Mouse (Mus musculus): ENCODE measurements around the gene Sh3rf1. TPM values are rescaled to one million over a fixed set of nuclear protein-coding genes. Genes with fewer than 3 reads are reported as not detected.

Gene Sh3rf1
- total RNA-seq, 2 experiments from 2014 or later: 40.2 to 47.3 TPM

DNA sequence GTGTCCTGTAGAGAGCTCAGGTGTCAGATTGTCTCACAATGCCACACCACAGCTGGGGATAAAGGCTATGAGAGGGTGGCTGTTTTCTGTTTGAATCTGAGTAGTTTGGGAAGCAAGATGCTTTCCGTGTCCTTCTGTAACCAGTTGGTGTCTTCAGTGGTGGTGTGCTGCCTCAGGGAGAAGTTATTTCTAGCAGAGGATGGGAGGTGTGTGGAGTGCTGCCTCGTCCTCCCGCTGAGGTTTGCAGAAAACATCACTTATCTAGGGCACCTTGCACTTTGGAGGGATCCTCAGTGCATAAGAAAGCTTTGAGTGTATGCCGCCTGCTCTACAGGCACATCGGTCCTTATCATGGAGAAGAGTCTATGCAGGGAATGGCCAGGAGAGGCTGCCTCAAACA lies 128.0 kb downstream of the Sh3rf1 start:
- intact Hi-C loops (cut with DNase I): loop anchor here (10.0 kb wide), 1 partner anchor 127 kb away; the partner anchor contains the start of gene Sh3rf1
- no peak for DNase-seq

GRCm38 (mm10) chr8:61355503-61355902 lies 131.8 kb downstream of the Sh3rf1 start:
- no peak for DNase-seq
- intact Hi-C loops (cut with DNase I): loop anchor here (10.0 kb wide), 1 partner anchor 131 kb away; the partner anchor contains the start of gene Sh3rf1

GRCm38 (mm10) chr8:61359004-61359403 lies 135.3 kb downstream of the Sh3rf1 start:
- intact Hi-C loops (cut with DNase I): loop anchor here (10.0 kb wide), 1 partner anchor 134 kb away; the partner anchor contains the start of gene Sh3rf1

GRCm38 (mm10) chr8:61359851-61360272 lies 136.2 kb downstream of the Sh3rf1 start:
- intact Hi-C loops (cut with DNase I): loop anchor here (10.0 kb wide), 1 partner anchor 135 kb away; the partner anchor contains the start of gene Sh3rf1
- no peak for DNase-seq

More at GRCm38 (mm10) chr8:61359004-61359403, 135.3 kb downstream of the Sh3rf1 start:
- no peak for DNase-seq

DNA sequence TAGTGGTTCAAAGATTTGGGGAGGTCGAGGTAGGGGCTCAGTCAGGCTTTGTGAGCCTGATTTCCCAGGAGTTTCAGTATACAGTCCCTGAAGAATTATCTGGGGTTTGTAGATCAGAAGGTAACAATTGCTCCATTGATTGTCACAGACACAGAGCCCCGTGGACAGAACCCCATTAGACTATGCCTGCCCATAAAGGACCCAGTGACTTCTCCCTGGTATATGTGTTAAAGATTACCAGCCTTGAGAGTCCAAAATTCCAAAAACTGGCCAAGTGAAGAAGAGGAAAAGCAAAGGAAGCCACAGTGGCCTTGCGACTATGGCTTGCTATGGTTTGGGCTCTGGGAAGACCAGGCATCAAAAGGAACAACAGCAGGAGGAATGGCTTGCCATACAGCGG lies 136.7 kb downstream of the Sh3rf1 start:
- no peak for DNase-seq

GRCm38 (mm10) chr8:61361476-61361875 lies 137.8 kb downstream of the Sh3rf1 start:
- no peak for DNase-seq
- intact Hi-C loops (cut with DNase I): no loop called here

More for the DNA sequence above, 136.7 kb downstream of the Sh3rf1 start:
- intact Hi-C loops (cut with DNase I): no loop called here

DNA sequence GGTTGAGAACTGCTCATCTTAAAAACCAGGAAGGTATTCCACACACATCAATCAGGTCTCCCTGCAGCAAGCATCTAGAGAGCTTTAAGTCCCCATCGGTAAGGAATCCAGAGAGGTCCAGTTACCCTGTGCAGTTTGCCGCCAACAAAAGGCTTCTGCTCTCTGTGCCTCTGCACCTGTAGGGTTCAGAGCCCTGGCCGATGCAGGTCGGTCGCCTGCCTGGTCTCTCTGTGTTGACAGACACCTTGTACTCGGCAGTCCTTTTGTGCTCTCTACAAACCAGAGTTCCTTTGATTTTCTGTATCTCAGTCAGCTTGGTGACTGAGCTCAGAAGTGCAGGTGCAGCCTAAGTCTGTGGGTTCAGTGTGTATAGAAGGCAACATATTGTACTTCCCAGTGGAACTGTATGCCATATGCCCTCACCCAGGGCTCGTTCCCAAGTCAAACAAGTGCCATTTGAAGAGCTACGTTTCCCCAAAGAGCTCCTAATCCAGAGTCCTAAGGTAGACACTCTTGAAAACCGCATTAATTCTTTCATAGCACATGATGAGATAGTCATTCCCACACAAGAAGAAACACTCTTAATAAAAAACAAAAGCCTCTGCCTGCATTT lies 138.7 kb downstream of the Sh3rf1 start:
- intact Hi-C loops (cut with DNase I): no loop called here

DNA sequence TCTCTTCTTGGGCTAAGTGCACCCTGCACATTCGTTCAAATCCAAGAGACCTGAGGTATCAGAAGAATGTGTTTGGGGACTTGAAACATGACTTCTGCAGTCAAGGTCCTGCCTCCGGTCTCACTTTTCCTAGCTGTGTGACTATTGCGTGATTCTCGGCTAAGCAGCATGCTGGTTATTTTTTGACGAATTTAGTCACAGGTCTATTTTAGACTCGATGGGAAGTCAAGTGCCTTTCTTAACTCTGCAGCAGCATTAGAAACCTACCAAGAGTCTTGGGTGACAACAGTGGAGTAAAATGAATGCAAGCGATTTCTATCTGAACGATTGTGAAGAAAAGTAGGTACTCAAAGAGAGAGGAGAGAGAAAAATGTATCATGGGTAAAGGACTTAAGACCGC lies 149.6 kb downstream of the Sh3rf1 start:
- intact Hi-C loops (cut with DNase I): no loop called here
- DNase-seq: no peak

More for the DNA sequence above, 138.7 kb downstream of the Sh3rf1 start:
- no peak for DNase-seq

GRCm38 (mm10) chr8:61374059-61374755 lies 150.5 kb downstream of the Sh3rf1 start:
- no peak for DNase-seq
- intact Hi-C loops (cut with DNase I): no loop called here

- intact Hi-C loops (cut with DNase I): no loop called here
Measured at GRCm38 (mm10) chr8:61375205-61375604, 151.5 kb downstream of the Sh3rf1 start.

DNA sequence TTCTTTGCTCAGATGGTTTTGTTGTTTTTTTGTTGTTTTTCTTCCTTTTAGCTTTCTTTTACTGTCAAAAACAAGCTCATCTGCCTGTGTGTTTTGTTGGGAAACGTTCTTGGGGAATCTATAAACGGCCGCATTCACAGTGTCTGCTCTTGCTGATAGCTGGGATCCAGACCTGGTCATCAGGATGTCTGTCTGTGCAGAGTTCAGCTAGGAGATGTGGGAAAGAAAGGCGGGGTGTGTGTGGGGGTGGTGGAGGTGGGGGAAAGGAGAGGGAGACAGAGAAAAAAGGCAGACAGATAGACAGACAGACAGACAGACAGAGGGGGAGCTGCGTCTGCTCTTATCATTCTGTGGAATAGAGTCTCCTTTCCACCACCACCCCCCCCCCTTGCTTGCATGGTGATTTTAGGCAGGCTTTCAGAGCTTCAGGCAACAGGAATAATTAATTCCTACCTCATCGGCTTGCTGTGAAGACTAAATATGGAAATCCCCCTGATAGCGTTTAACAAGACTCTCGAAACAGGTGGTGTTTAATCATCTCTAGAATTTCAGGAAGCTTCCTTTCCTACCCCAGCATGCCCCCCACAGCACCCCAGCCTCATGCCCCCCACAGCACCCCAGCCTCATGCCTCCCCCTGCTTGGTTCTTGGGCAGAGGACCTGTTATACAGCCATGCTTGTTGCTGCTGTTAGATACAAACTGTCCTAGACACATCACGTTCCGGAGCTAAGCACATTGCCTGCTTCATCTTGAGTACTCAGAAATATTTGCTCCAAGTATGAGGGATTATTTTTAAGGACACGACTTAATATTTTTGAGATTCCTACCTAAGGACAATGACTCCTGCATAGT lies 155.4 kb downstream of the Sh3rf1 start:
- intact Hi-C loops (cut with DNase I): no loop called here
- no peak for DNase-seq

More at GRCm38 (mm10) chr8:61375205-61375604, 151.5 kb downstream of the Sh3rf1 start:
- DNase-seq: no peak

- DNase-seq: no peak
- intact Hi-C loops (cut with DNase I): no loop called here
Measured at GRCm38 (mm10) chr8:61384536-61384935, 160.9 kb downstream of the Sh3rf1 start.

- no peak for DNase-seq
- intact Hi-C loops (cut with DNase I): no loop called here
Measured at GRCm38 (mm10) chr8:61385502-61386191, 162.0 kb downstream of the Sh3rf1 start.

GRCm38 (mm10) chr8:61386645-61387044 lies 163.0 kb downstream of the Sh3rf1 start:
- DNase-seq: peak; percentile 90
- intact Hi-C loops (cut with DNase I): no loop called here

GRCm38 (mm10) chr8:61387501-61387963 lies 163.9 kb downstream of the Sh3rf1 start:
- intact Hi-C loops (cut with DNase I): no loop called here
- DNase-seq: peak; percentile 31

- intact Hi-C loops (cut with DNase I): no loop called here
- DNase-seq: no peak
Measured at GRCm38 (mm10) chr8:61388341-61388740, 164.7 kb downstream of the Sh3rf1 start.

DNA sequence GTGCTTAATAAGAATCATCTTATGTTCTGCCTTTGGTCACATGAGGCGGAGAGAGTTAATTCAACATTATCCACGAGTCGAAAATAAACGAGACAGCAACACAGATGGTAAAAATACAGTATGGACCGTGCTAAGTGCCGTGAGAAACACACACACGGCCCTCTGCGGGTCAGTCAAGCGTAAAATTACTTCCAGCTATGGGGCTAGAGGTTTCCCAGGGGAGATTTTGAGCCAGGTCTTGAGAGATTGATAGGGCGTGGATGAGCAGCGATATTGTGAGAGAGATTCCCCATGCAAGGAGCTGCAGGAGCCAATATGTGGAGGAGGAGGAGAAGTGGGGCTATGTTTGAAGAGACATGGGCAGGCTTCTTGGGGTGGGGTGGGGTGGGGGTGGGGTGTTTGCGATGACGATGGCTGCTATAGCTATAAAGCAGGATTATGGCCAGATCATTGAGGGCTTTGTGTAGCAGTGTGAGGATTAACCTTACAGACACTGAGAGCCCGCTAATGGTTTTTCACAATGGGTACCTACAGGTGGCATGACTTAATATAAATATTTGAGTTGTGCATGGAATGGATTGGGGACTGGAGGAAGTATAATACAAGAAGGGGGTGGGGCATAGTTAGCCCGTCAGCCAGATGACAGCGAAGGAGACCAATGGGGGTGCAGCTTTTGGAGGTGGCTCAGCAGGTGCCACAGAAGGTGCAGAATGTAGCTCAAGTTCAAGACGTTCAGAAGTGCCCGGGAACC lies 166.8 kb downstream of the Sh3rf1 start:
- intact Hi-C loops (cut with DNase I): no loop called here
- DNase-seq: no peak

DNA sequence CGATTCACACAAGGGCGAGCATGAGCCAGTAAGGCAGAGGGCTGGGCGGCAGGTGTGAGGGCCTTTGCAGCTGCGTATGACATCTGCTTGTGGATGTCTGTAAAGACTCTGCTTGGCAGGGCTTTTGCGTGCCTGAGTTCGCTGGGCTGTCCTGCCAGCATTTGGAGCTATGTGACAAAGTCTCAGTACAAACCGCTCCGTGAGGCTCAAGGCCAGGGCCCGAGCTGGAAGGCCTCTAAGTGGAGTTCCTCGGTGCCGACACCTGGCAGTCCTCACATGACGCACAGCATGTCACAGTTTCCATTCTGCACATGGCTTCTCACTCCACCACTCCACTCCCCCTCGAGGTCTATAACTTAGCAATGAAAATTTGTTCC lies 167.4 kb downstream of the Sh3rf1 start:
- peak; percentile 50 for DNase-seq
- intact Hi-C loops (cut with DNase I): no loop called here

DNA sequence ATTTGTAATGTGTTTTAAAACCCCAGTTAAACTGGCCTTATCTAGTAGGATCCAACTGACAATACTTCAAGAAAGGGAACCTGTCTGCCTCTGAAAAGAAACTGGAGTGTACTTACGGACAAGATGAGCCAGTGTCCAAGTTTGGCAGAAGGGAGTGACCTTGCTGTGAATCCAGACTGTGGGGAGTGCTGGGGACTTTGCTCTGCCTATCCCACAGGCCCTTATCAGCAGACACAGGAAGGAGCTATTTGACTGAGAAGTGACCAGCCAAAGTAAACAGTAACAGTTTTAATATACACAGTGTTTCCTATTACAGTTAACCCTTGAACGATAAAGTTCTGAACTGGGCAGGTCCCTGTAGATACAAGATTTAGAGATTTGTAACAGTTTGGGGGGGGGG lies 173.5 kb downstream of the Sh3rf1 start:
- intact Hi-C loops (cut with DNase I): no loop called here
- DNase-seq: no peak

GRCm38 (mm10) chr8:61397755-61398154 lies 174.1 kb downstream of the Sh3rf1 start:
- no peak for DNase-seq
- intact Hi-C loops (cut with DNase I): no loop called here
